Mouse (Mus musculus): ENCODE data around the gene Grip1.

DNA sequence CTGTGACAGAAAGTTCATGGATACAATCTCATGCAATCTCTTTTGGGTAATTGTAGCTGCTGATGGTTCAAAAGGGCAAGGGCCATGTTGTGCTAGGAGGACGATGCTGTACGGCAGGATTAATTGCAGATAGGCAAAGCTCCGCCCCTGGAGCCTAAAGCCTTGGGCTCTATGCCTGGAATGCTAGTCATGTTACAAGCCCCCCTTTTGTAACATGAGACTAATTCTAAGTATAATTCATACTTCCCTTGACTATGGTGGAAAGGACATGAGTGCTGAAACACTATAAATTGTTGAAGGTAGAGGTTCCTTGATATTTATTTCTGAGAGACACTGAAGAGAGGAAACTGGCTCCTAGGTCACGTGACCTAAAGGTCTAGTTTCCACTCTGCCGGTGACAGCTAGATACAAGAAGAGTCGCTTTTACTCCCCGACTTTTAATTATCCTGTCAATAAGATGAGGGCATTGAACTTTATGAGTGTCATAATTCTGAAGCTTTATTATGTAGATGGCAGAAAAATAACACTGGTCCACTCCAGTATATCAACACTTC, 399.0 kb downstream of the Grip1 start:
- TF ChIP-seq POLR2A (IDR thresholded peaks at IDR 0.05; ENCODE audit: insufficient read depth, low read depth, low read length) (no peak), EP300 (IDR thresholded peaks at IDR 0.05; ENCODE audit: insufficient read depth, low read depth, low read length) (no peak), CTCF (IDR thresholded peaks at IDR 0.05) (no peak)
